8 mouse cellular contexts compared by ENCODE assay signal in the genomic region with DNA sequence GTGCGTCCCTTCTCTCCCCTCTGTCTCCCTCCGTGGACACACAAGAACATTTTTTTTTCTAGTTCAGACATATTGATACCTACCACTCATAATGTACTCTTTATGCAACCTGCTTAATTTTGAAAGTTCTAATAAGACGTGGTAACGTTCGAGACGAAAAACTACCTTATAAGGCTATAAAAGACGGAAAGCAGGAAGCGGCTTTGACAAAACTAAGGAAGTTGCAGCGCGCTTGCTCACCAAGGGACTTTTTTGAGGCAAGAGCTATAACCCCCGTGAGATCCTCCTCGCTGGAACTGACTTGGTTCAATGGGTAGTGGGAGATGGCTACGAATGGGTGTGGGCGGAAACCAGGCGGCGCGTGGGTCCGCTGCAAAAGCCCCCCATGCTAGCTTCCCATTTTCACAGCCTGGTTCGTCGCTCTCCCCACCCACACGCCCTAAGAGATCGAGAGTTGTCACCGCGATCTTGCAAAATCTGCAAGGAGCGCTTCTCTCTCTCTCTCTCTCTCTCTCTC. TPM values are rescaled to one million over a fixed set of nuclear protein-coding genes. Genes with fewer than 3 reads are reported as not detected.
DNase-seq lines count a peak whose midpoint lies in the region; ATAC-seq and TF ChIP-seq lines count a peak whose summit lies in the region.

No protein-coding gene starts in this region.

- peak; percentile 2; the same call in 1 of the 2 replicates for ATAC-seq in G1E (ENCODE audit: extremely low read depth, insufficient number of reproducible peaks, low FRiP score, poor library complexity, severe bottlenecking)
- ATAC-seq in hindbrain, embryonic 14.5 days (ENCODE audit: low FRiP score), result no peak

- no peaks in the 10 kb centered on the region for H3K9me3 ChIP-seq in G1E (replicated peaks)
- H3K9me3 ChIP-seq in hindbrain, embryonic 14.5 days (ENCODE audit: control insufficient read depth, low read length), result no peaks in the 10 kb centered on the region

- peaks cover 63% of the 10 kb centered on the region for H3K4me1 ChIP-seq in G1E (ENCODE audit: insufficient read depth, low read depth, low read length)
- peaks cover 38% of the 10 kb centered on the region for H3K4me1 ChIP-seq in hindbrain, embryonic 14.5 days (replicated peaks; ENCODE audit: control insufficient read depth, insufficient read depth, low read length)

- peak overlapping the region; percentile 84 for H3K9ac ChIP-seq in hindbrain, embryonic 14.5 days

- under 1% methylated on average over 25 of the region's 25 CpGs for WGBS in hindbrain, embryonic 14.5 days

- no peak for TF ChIP-seq CTCF in G1E (IDR thresholded peaks at IDR 0.05; ENCODE audit: low read depth, low read length)

- peak overlapping the region; percentile 74 for H3K4me2 ChIP-seq in hindbrain, embryonic 14.5 days (replicated peaks)

- peak overlapping the region; percentile 97 for H3K27ac ChIP-seq in hindbrain, embryonic 14.5 days

- H3K36me3 ChIP-seq in G1E (replicated peaks), result peaks cover 13% of the 10 kb centered on the region
- no peaks in the 10 kb centered on the region for H3K36me3 ChIP-seq in hindbrain, embryonic 14.5 days (replicated peaks; ENCODE audit: control insufficient read depth, insufficient read depth)

- peak; percentile 57 for DNase-seq in G1E (ENCODE audit: low spot score)
- peak; percentile 45 for DNase-seq in c-Kit-positive CD71-positive TER-119-positive erythroid progenitor cells, embryonic 14.5 days (ENCODE audit: low spot score)
- peak; percentile 29 to 56 for DNase-seq in frontal cortex, postnatal 10 days (ENCODE audit: low spot score in 2 of 2)
- peak; percentile 43 for DNase-seq in hindbrain, embryonic 14.5 days (ENCODE audit: low spot score)
- peak; percentile 27 for DNase-seq in left cerebral cortex, adult 11 months (ENCODE audit: low spot score)
- peak; percentile 81 for DNase-seq in lung, postnatal 36 days
- DNase-seq in right cerebral cortex, adult 18-20 months, result peak; percentile 48
- peak; percentile 33 to 42 for DNase-seq in urinary bladder, adult 18-20 months (ENCODE audit: low spot score in 2 of 2)

- H3K27me3 ChIP-seq in G1E (ENCODE audit: insufficient read depth, low read length), result no peaks in the 10 kb centered on the region
- H3K27me3 ChIP-seq in hindbrain, embryonic 14.5 days (ENCODE audit: control insufficient read depth, insufficient read depth, low read length), result no peaks in the 10 kb centered on the region

- H3K4me3 ChIP-seq in G1E (ENCODE audit: low read depth, low read length), result peak overlapping the region; percentile 83
- peak overlapping the region; percentile 66 for H3K4me3 ChIP-seq in hindbrain, embryonic 14.5 days (replicated peaks; ENCODE audit: low read length)

RNA-seq across cellular contexts. Expression of gene Actr3, which starts 1.0 kb away (rescaled TPM):
- total RNA-seq in G1E (2014; fragmentation: Nextera tagmentation), result 569 and 654 TPM in 2 replicates
- 682 and 756 TPM in 2 replicates for total RNA-seq in G1E (2017)
- polyA plus RNA-seq in G1E (2012), result 444 and 504 TPM in 2 replicates
- 242 and 264 TPM in 2 replicates for polyA plus RNA-seq in hindbrain, embryonic 14.5 days (2014; fragmentation: Nextera tagmentation; extraction: Ambion mirVana)

Comparison
In these comparisons a context has a peak if more than half of its experiments do, and no peak if none do; other contexts are left out.
1. DNase-seq: peak in every context shown above with its lines; median percentile 81 in lung, postnatal 36 days; 57 in G1E; 48 in right cerebral cortex, adult 18-20 months; 45 in c-Kit-positive CD71-positive TER-119-positive erythroid progenitor cells, embryonic 14.5 days; 43 in hindbrain, embryonic 14.5 days; 42 in frontal cortex, postnatal 10 days; 38 in urinary bladder, adult 18-20 months; 27 in left cerebral cortex, adult 11 months.